Mouse (Mus musculus) stomach, postnatal 0 days (tissue): Measurements from ENCODE around the gene B230219D22Rik.

ENCODE experiments used
- CTCF ChIP-seq: IDR thresholded peaks from 2 replicates; pipeline ENCODE4 v1.5.1; 2016; ENCODE audit warnings: antibody characterized with exemption, low read depth, mild to moderate bottlenecking, moderate library complexity
- EP300 ChIP-seq: optimal IDR thresholded peaks from 2 replicates; pipeline ENCODE3; 2016; ENCODE audit warnings: antibody characterized with exemption

DNA sequence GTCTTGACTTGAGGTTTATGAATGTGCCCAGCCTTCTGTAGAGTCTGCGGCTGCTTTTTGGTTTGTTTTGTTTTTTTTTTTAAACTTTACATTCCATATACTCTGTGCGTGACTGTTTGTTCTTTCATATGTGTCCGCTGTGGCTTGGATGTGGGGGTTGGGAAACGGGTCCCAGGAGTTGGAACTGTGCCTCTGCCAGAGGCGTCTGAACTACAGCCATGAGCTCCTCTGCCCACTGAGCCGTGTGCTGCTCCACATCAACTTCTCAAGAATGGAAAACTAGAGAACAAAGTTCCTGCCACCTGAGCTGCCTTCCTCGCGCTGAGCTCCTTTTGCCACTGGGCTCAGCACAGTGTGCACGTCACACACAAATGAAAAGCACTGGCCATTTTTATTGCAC lies 10.7 kb upstream of the B230219D22Rik start:
- TF ChIP-seq CTCF (no peak), EP300 (no peak)
